Mouse (Mus musculus) E14TG2a.4 (cell line): Measurements from ENCODE around the gene Eno1.

Experiments
- CTCF ChIP-seq: conservative IDR thresholded peaks from 2 replicates; pipeline ENCODE4 v1.5.1; 2014; ENCODE audit warnings: low read length
- POU5F1 ChIP-seq: IDR thresholded peaks from 2 replicates; pipeline ENCODE4 v1.6.1; 2014; ENCODE audit warnings: low read length, borderline replicate concordance

DNA sequence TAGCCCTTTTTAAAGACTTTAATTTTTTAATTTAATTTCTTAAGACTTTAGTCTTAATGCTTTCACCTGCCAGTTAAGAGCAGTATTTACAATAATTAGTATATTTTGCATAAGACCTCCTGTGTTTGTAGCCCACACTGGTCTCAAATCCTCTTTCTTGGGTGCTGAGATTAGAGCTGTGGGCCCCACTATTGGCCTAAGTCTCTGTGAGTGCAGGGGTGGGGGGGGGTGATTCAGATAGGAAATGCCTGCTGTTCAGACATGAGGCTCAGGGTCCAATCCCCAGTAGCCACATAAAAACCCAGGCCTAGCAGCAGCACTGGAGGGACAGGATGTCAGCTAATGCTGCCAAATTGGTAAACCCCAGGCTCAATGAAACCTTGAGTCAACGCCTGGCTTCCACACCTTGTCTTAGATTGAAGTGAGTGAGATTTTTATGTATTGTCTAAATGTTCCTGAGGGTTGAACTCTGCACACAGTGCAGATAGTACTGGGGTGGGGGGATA is 3.9 kb downstream of the Eno1 start:
- no peak for TF ChIP-seq CTCF
- no peak for TF ChIP-seq POU5F1
